Mouse (Mus musculus) large intestine, adult 2 months (tissue): ENCODE measurements around the gene Clpsl2. TPM values are rescaled to one million over a fixed set of nuclear protein-coding genes. Genes with fewer than 3 reads are reported as not detected.
"Not testable (repeated sequence)": the region's sequence is repeated elsewhere in the genome, so short reads cannot be mapped to it uniquely, and the experiment has no call there.

Source experiments
- DNase-seq: peaks from one replicate; pipeline ENCODE4 v3.0.0-alpha.2; 2012; ENCODE audit warnings: low read depth, low spot score
- whole genome bisulfite sequencing: fragments of 180-500 bp; shearing (Covaris S2); methylation state at CpG from one replicate; pipeline ENCODE4 v1.1.7; 2018; 5-methylcytosine and 5-hydroxymethylcytosine counted together
- polyA plus RNA-seq: library from polyadenylated mRNA; depleted of rRNA; stranded (reverse); fragments of >200 nt; gene quantifications from 2 replicates; pipeline ENCODE4 v1.2.3, GENCODE M21; 2012

Gene Clpsl2
- polyA plus RNA-seq, 1 experiment, result not detected

DNA sequence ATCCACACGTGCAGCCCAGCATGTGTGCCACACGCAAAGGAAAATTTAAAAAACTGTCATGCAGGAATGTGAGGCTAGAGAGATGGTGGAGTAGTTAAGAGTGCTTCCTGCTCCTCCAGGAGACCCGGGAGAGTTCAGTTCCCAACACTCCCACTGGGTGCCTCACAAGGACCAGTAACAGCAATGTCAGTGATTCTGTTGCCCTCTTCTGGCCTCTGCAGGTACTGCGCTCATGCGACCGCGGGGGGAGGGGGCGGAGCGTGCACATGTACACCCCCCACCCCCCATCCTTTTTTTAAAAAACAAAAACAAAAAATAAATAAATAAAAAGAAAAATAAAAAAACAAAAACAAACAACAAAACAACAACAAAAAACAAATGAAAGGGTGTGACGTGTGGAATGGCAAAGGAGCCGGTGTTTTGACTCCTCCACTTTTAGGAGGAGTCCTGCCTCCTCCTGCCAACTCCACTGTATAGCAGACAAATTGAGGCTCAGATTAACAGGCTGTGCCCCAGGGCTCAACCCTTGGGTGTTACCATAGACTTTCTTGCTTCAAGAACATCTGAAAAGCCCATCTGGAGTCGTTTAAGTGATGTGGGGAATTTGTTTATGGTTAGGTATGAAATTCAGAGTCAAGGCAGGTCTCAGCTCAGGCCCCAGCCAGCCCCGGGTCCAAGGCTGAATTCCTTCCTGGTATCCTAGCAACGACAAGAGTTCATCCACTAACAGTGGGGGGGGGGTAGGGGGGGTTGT, 4.0 kb downstream of the Clpsl2 start:
- 12% methylated on average over 14 of the region's 14 CpGs for WGBS
- DNase-seq, result no peak

DNA sequence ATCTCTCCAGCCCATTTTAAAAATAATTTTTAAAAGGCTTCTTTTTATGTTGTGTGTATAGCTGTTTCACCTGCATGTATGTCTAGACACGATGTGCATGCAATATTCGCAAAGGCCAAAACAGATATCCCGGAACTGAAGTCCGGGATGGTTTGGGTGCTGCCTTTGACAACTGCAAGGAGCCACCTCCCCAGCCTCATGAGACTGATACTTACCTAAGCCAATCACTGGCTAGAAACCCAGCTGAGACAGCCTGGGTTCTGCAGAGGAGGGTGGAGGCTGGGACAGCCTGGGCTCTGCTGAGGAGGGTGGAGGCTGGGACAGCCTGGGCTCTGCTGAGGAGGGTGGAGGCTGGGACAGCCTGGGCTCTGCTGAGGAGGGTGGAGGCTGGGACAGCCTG, 4.8 kb downstream of the Clpsl2 start:
- WGBS, result 93% methylated on average over 4 of the region's 4 CpGs

DNA sequence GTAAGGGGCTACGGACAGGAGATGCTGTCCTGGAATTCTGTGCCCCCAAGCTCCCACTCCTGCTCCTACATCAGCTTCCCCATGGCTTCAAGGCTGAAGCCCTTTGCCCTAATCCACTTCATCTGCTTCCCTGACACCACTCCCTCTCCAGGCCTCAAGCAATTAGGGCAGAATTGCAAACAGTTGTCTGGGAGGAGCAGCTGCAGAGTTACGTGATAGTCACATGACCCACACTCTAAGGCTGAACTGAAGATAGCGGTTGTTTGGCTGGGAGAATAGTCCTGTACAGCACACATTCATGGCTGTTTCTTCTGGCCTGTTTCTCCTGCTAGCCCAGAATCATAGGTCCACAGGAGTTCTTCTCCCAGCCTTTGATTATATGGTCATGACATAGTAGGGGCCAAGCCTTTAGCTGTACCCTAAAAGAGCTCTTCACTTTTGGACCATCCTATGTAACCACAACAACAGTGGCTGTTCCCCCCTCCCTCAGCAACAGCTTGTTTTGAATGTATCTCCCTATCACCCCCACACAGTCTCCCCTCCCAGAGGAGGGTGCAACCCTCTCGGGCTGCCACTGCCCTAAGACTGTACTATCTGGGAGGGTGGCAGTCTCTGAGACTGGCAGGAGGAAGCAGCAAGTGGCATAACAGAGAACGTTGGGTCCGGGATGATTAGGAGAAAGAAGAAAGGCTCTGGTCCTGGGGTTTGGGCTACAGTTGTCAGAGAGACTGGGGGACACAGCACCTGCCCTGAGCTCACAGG, 7.6 kb downstream of the Clpsl2 start:
- 32% methylated on average over 6 of the region's 6 CpGs for WGBS
- DNase-seq, result peak; percentile 73

More for the DNA sequence above, 4.8 kb downstream of the Clpsl2 start:
- not testable (repeated sequence) for DNase-seq

DNA sequence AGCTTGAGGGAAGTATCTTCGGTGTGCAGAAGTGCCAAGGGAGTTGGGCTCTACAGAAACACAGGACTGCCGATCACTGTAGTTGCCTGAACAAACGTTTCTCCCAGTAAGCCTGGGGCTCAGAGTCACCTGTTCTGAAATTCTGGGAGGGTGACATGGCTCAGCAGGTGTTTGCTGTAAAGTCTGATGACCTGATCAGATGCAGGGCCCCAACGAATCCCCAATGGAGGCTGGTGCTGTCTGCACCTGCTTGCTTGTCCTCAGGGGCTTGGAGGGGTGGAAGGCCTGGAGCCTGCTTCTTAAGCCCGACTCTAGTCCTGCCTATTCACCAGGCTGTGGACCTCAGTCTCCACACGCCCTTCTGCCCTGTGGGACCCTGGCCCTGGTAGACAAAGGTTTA, 8.6 kb downstream of the Clpsl2 start:
- no peak for DNase-seq
- WGBS, result 59% methylated on average over 6 of the region's 6 CpGs

DNA sequence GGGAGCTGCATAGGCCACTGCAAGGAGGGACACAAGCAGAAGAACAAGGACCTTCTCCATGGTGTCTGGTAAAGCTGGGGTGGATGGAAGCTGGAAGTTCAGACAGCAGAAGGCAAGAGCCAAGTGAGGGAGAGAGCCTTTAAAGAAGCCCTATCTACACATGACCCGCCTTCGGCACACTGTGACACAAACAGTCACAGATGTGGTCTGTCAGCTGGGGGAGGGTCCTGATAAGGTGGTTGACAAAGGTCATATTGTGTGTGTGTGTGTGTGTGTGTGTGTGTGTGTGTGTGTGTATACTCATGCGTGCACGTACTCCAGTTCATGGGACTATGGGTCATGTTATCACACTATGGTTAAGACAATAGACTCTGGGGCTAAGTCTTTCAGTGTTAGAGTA, 11.4 kb downstream of the Clpsl2 start, which contains the start of gene Clps:
TSS of gene Clps (minus strand) at position 169 of the 400 bp plus-strand sequence.
- DNase-seq, result no peak
- WGBS, result 69% methylated on average over 4 of the region's 4 CpGs

DNA sequence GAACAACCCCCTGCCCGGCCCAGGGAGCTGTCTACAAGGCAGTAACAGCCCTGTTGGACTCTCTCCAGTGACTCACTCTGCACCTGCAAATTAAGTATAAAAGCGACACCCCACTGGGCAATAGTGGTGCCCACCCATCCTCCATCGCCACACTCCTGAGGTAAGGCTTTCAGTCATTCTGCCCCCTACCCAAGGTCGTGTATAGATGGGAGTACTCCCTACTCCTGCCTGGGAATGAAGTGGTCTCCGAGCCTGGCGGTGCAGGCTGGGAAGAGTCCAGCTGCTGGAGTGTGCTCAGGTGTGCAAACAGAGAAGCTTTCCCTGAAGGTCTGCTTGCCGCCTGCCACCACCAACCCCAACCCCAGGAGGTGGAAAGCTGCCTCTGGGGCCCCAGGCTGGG, 12.4 kb downstream of the Clpsl2 start:
- no peak for DNase-seq
- WGBS, result 20% methylated on average over 7 of the region's 7 CpGs

DNA sequence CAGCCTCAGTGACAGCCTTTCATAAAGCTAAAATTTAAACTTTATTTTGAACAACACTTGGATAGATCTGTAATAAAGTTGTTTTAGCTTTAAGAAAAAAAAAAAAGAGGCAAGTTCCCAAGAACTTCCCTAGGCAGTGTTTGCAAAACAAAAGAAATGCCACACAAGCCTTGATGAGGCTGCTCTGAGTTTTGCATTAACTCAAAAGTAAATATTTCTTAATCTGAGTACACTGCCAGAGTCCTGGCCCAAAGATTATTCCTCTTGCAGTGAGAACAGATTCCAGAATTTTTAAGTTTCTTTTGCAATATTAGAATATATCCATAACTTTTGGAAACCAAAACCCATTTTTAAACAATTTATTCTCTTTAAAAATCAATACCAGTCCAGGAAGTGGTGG, 16.0 kb downstream of the Clpsl2 start:
- no peak for DNase-seq

DNA sequence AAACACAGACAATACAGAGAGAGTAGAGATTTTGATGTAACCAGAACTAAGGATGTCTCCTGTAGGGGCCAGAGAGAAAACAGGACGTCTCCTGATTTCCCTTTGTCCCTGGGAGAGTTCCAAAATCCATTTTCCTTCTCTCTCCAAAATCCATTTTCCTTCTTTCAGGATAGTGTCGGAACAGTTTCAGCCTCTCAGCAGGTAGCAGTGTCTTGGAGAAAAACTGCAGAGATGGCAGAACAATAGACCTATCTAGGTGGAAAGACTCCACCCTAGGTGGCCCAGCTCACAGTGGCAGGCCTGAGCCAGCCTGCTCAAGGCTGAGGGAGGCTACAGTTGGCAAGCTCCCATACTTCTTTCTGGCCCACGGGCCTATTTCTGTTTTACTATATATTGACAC, 18.3 kb downstream of the Clpsl2 start:
- WGBS, result 56% methylated on average over 3 of the region's 3 CpGs
- DNase-seq, result no peak

DNA sequence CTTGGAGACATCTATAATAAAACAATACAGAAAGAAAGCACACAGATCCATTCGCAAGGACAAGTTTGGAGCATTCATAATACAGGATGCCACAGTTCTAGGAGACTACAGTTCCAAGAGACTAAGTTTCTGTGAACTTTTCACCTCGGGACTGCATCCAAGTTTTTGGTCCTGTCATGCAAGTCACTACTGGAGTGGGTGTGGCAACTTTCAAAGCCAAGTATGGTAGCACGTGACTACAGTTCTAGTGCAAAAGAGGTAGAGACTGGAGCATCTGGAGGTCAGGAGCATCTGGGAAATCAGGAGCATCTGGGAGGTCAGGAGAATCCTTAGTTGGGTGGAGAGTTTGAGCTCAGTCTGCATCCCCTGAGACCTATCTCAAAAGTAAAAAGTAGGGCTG, 22.7 kb downstream of the Clpsl2 start:
- no peak for DNase-seq
- 52% methylated on average over 3 of the region's 3 CpGs for WGBS

DNA sequence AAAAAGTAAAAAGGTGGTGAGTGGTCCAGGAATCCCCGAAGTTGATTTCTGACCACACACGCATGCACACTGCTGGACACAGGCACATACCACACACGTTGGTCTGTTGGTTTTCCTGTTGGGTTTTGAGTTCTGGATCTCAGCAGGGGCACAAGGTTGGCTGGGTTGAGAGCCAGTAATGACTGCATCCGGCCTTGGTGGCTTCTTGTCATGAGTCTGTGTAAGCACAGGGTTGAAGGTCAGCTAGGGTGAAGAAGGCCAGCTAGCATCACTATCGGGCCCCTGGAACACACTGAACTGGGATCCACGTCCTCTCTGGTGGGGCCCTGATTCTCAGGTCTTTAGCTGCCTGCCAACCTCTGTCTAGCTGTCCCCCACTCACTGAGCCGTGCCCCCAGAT, 23.3 kb downstream of the Clpsl2 start:
- DNase-seq, result no peak

DNA sequence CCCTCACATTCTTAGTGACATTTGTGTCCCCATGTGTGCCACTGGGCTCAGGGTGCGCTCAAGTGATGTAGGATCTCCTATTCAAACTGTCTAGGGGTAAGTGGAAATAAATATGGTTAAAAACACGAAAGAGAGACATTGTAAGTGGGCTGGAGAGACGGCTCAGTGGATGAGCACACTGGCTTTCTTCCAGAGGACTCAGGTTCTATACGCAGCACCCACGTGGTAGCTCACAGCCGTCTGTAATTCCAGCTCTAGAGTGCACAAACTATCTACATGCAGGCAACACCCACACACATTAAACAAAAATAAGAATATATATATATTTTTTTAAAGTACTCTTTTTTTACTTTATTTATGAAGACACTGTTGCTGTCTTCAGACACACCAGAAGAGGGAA, 23.7 kb downstream of the Clpsl2 start:
- 75% methylated on average over 6 of the region's 6 CpGs for WGBS
- DNase-seq, result no peak

More for the DNA sequence above, 23.3 kb downstream of the Clpsl2 start:
- 80% methylated on average over 7 of the region's 7 CpGs for whole genome bisulfite sequencing

DNA sequence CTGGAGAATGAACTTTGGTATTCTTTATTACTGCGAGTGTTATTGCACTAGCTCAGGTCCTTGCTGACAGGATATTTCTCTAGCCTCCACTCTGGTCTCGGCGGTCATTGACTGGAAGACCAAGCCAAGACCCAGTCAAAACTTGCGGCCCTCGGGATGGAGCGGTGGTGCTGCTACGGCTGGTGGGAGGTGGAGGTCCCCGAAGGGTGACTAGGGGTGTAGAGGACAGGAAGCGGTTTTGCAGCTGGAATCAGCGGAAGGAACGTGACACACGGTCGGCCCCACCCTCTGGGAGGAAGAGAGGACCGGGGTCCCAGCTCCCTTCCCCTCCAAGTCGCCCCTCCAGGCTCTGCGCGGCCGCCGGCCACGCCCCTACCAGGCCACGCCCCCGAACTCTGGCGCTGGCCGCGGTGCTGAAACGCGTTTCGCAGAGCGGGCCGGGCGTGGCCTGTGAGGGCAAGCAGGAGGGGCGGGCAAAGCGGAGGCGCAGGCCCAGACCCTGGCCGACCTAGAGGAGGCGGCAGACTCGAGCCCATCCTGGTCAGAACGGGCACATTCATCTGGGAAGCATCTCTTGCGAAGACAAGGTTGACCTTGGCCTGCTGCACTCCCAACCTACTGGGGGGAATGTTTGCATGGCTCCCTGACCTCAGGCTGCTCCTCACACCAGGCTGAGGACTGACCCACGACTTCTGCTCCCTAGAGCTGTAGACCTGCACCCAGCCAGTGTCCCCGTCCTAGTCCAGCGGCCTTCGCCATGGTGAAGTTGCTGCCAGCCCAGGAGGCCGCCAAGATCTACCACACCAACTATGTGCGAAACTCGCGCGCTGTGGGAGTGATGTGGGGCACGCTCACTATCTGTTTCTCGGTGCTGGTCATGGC, 26.3 kb downstream of the Clpsl2 start, which contains the start of gene Lhfpl5:
TSS of gene Lhfpl5 (plus strand) at position 398 of the 882 bp plus-strand sequence.
- 18% methylated on average over 50 of the region's 50 CpGs for WGBS
- no peak for DNase-seq

DNA sequence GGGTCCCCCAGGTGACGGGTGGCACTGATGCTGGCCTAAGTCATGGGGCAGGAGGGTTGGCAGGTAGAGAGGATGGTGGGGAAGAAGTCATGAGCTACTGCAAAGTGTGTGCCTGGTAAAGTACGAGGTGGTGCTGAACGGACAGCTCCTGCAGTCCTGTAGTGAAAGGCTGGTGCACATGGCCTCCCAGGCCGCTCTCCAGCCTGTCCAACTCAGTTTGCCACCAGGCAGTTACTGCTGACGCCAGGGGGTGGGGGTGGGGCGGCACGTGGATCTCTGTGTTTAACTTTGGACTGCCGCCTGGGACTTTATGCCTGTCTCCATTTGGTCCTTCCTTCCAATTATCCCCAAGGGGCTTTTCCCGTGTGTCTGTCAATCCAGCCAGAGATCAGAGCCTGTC, 31.2 kb downstream of the Clpsl2 start:
- WGBS, result 3% methylated on average over 9 of the region's 9 CpGs

DNA sequence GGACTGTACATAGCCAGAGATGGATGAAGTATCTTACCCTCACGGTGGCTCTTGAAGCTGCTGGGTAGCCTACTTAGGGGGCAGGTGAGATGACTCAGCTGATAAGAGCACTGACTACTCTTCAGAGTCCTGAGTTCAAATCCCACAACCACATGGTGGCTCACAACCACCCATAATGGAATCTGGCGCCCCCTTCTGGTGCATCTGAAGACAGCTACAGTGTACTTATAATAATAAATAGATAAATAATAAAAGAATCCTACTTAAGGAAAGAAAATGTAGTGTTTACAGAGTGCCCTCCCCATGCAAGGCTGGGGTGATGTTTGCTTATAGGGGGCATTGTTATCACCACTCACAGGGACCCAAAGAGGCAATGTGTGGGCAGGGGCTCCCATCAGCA, 31.8 kb downstream of the Clpsl2 start:
- 60% methylated on average over 2 of the region's 2 CpGs for WGBS

More for the DNA sequence above, 31.2 kb downstream of the Clpsl2 start:
- no peak for DNase-seq

DNA sequence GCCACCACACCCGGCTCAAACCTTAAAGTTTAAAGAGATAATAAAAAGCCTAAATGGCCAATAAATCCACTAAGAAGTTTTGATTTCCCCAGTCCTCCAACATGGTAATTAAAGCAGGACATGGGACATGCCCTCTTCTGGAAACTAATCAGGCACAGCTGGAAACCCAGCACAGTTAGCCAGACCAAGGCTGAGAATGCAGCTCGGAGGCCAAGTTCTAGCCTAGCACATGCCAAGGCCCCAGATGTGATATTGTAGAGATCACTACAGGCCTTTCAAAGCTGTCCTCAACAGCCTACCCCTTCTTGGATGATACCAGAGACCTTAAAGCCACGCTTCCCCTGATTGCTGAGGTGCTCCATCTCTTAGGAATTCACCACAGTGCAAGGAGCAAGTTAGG, 37.3 kb downstream of the Clpsl2 start:
- DNase-seq, result no peak
- WGBS, result 51% methylated on average over 3 of the region's 3 CpGs

More for the DNA sequence above, 31.8 kb downstream of the Clpsl2 start:
- DNase-seq, result no peak

DNA sequence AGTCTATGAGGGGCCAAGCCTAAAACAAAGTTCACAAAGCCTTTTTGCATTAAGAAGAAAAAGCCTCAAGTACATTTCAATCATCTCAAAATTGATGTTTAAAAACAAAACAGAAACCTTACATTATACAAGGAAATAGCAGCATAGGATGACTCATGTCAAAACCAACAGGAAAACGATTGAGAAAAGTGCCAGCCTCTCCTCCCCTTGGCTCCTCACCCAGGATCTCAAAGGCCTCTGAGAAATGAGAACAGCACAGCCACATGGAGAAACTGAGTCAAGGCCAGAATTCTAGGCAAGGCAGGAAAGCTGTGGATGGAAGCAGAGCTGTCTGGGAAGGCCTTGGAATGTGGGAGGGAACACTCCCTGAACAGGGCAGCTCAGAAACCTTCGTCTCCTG, 39.4 kb downstream of the Clpsl2 start:
- WGBS, result 46% methylated on average over 2 of the region's 2 CpGs

DNA sequence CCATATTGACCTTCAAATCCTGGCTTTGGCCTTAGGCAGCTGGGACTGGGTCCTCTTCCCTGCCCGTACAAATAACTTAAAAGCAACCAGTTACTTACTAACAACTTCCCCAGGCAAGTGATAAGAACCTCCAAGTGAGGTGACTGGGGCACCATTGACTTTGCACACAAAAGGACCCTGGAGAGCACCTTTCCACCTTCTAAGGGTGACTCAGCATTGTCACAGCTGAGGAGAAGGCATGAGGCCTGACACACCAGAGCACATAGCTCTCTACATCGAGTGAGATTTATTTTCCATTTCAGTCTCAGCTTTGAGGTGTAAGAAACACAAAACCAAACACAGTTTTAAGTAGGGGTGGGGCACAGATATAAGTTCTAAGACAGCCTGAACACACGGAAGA, 41.4 kb downstream of the Clpsl2 start:
- WGBS, result 80% methylated on average over 3 of the region's 3 CpGs
- no peak for DNase-seq

More for the DNA sequence above, 39.4 kb downstream of the Clpsl2 start:
- no peak for DNase-seq

DNA sequence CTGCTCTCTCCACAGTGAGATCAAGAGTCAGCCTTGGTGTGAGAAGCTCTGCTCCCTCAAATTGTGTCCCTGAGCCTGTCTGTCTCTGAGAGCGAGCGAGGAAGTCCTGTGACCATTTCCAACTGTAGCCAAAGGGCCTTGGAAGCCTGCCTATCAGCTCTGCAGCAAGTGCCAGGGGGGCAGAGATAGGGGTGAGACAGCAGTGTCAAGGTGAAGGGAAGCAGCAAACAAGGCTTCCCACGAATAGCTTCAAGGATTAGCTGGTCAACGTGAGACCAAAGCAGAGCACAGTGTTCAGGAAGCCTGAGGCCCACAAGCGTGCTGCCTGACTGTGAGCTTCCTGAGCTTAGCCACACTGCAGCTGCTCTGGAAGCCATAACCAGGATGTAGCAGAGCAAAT, 42.3 kb downstream of the Clpsl2 start:
- 91% methylated on average over 5 of the region's 5 CpGs for WGBS
- no peak for DNase-seq

DNA sequence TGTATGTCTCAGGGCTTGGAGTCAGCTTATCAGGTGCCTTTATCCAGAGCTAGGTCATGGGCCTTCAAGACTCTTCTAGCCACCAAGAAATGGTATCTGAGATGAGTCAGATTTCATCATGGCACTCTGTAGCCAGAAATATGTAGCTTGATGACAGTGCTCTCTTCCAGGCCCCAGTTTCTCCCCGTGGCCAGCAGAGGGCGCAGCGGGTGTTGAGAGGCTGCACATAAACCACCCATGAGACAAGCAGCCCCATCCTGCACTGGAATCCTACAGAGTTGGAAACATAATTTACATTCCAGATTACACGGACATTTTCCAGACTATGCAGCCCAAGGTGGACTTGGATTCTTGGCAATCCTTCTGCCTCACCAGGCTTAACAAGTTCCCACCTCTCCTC, 43.8 kb downstream of the Clpsl2 start:
- DNase-seq, result peak; percentile 39

DNA sequence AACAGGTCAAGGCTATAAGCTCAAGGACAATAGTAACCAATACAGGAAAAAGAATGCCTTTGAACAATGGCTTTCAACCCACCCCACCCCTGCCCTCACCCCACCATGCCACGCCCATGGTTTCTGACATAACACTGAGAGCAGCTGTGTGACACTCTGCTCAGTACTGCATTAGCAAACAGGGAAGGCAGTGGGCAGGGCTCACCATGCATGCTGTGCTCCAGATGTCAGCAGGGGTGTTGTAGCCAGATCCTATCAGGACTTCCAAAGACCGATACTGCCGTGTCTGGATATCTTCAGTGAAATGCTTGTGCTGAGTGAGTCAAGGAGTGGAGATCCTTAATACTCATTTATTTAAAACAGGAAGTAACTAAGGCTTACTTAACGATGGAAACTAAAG, 44.8 kb downstream of the Clpsl2 start:
- DNase-seq, result no peak
- WGBS, result 54% methylated on average over 4 of the region's 4 CpGs

More for the DNA sequence above, 43.8 kb downstream of the Clpsl2 start:
- WGBS, result 10% methylated on average over 4 of the region's 4 CpGs
